ENCODE assay signal across 9 mouse cellular contexts in the genomic region with DNA sequence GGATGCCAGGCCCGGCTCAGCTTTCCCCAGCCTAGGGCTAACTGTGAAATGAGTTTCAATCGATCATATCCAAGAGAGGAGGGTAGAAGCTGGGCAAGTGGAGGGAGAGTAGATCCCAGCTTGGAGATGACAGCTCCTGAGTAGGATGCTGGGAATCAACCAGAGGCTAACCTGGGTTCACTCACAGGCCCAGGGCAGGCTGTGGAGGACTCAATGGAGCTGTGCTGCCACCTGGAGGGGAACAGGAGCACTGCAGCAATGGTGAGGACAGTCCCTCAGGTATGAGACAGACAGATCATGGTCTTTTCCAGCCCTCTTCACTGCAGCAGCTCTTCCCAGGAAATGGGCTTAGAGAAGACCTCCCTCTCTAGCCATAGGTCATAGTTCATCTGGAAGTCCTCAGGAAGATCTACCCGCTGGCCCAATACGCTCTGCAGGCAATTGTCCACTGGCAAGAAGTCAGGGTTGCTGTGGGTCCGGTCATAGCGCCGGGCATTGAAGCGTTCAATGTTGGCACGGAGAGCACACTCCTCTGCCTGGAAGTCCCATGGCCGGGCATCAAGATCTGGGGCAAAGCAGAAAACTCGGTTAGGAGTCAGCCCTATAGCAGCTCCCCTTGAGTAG. TPM values are rescaled to one million over a fixed set of nuclear protein-coding genes. Genes with fewer than 3 reads are reported as not detected.
DNase-seq lines count a peak whose midpoint lies in the region; ATAC-seq and TF ChIP-seq lines count a peak whose summit lies in the region.
"Had no signal": no experiment of that assay in that cellular context is flagged by ENCODE, and none has a peak within 500 bp of the region (broad histone marks: within the 10 kb centered on the region; RNA-seq: fewer than 3 reads in every experiment).

No protein-coding gene starts in this region.

- H3K27me3 ChIP-seq in intestine, embryonic 14.5 days (replicated peaks; ENCODE audit: control insufficient read depth, insufficient read depth, low read length), result no peaks in the 10 kb centered on the region
- no peaks in the 10 kb centered on the region for H3K27me3 ChIP-seq in intestine, embryonic 16.5 days (replicated peaks; ENCODE audit: control insufficient read depth, insufficient read depth, low read length)
- no peaks in the 10 kb centered on the region for H3K27me3 ChIP-seq in cerebellum, adult 2 months (ENCODE audit: control insufficient read depth, insufficient read depth, low read length)
- no peaks in the 10 kb centered on the region for H3K27me3 ChIP-seq in small intestine, adult 2 months (ENCODE audit: control insufficient read depth, insufficient read depth, low read length)
- H3K27me3 ChIP-seq: limb, embryonic 15.5 days had no signal

- H3K4me1 ChIP-seq in intestine, embryonic 14.5 days (replicated peaks; ENCODE audit: control insufficient read depth, insufficient read depth, low read length), result no peaks in the 10 kb centered on the region
- H3K4me1 ChIP-seq in intestine, embryonic 16.5 days (ENCODE audit: control insufficient read depth, insufficient read depth, low read length), result no peaks in the 10 kb centered on the region
- H3K4me1 ChIP-seq in cerebellum, adult 2 months (ENCODE audit: control insufficient read depth, insufficient read depth, low read length), result no peaks in the 10 kb centered on the region
- H3K4me1 ChIP-seq in small intestine, adult 2 months (ENCODE audit: control insufficient read depth, insufficient read depth, insufficient read length, low read length), result peaks cover 10% of the 10 kb centered on the region; the same call in 1 of the 2 replicates
- H3K4me1 ChIP-seq: limb, embryonic 15.5 days had no signal

- H3K4me3 ChIP-seq in intestine, embryonic 14.5 days (ENCODE audit: low read depth, low read length), result no peak overlapping the region
- H3K4me3 ChIP-seq in intestine, embryonic 16.5 days (ENCODE audit: low read length), result no peak overlapping the region
- H3K4me3 ChIP-seq in cerebellum, adult 2 months (replicated peaks; ENCODE audit: insufficient read depth, low read depth, low read length), result no peak overlapping the region
- no peak overlapping the region for H3K4me3 ChIP-seq in left cerebral cortex, adult 2 months
- H3K4me3 ChIP-seq in small intestine, adult 2 months (ENCODE audit: low read depth, low read length), result no peak overlapping the region
- H3K4me3 ChIP-seq: limb, embryonic 15.5 days had no signal

- peak; percentile 84 for DNase-seq in intestine, embryonic 14.5 days (ENCODE audit: low spot score)
- DNase-seq in cerebellum, adult 2 months, result peak; percentile 63 to 77
- DNase-seq in forelimb bud, embryonic 11.5 days (ENCODE audit: low read depth, low spot score), result peak; percentile 64
- peak; percentile 74 for DNase-seq in induced T-regulatory cell, adult 2 months (ENCODE audit: low read depth)
- DNase-seq in left cerebral cortex, adult 2 months (ENCODE audit: extremely low spot score in 1 of 2, low spot score in 2 of 2), result peak; percentile 49 to 71
- peak; percentile 71 for DNase-seq in mesoderm, embryonic 11.5 days (ENCODE audit: low read depth, low spot score)

- H3K36me3 ChIP-seq in intestine, embryonic 14.5 days (ENCODE audit: control insufficient read depth, insufficient read depth, low read length), result peaks cover 70% of the 10 kb centered on the region
- peaks cover 26% of the 10 kb centered on the region for H3K36me3 ChIP-seq in intestine, embryonic 16.5 days (ENCODE audit: control insufficient read depth, insufficient read depth, low read length)
- peaks cover 58% of the 10 kb centered on the region for H3K36me3 ChIP-seq in small intestine, adult 2 months (ENCODE audit: control insufficient read depth, insufficient read depth, low read length)

- no peak for TF ChIP-seq POLR2A in cerebellum, adult 2 months (IDR thresholded peaks at IDR 0.05; ENCODE audit: borderline replicate concordance, insufficient read depth, low read length)
- no peak for TF ChIP-seq POLR2A in small intestine, adult 2 months (IDR thresholded peaks at IDR 0.05; ENCODE audit: low read depth, low read length)

- no peak overlapping the region for H3K27ac ChIP-seq in intestine, embryonic 14.5 days (ENCODE audit: low read depth)
- no peak overlapping the region for H3K27ac ChIP-seq in intestine, embryonic 16.5 days (ENCODE audit: low read length)
- no peak overlapping the region for H3K27ac ChIP-seq in cerebellum, adult 2 months (ENCODE audit: insufficient read depth, low read length)
- H3K27ac ChIP-seq in left cerebral cortex, adult 2 months, result no peak overlapping the region
- no peak overlapping the region for H3K27ac ChIP-seq in small intestine, adult 2 months (ENCODE audit: insufficient read depth, low read depth, low read length)
- H3K27ac ChIP-seq: limb, embryonic 15.5 days had no signal

- H3K4me2 ChIP-seq in intestine, embryonic 14.5 days (ENCODE audit: low read length), result no peak overlapping the region
- no peak overlapping the region for H3K4me2 ChIP-seq in intestine, embryonic 16.5 days (ENCODE audit: low read depth, low read length)
- H3K4me2 ChIP-seq: limb, embryonic 15.5 days had no signal

- H3K9me3 ChIP-seq in intestine, embryonic 14.5 days (ENCODE audit: control insufficient read depth, low read length), result no peaks in the 10 kb centered on the region
- no peaks in the 10 kb centered on the region for H3K9me3 ChIP-seq in intestine, embryonic 16.5 days (ENCODE audit: control insufficient read depth, low read length)
- H3K9me3 ChIP-seq: limb, embryonic 15.5 days had no signal

- TF ChIP-seq CTCF in cerebellum, adult 2 months (IDR thresholded peaks at IDR 0.05; ENCODE audit: borderline replicate concordance, insufficient read depth, low read depth, low read length), result peak; percentile 97
- TF ChIP-seq CTCF in left cerebral cortex, adult 2 months (IDR thresholded peaks at IDR 0.05), result peak; percentile 92
- TF ChIP-seq CTCF in small intestine, adult 2 months (IDR thresholded peaks at IDR 0.05; ENCODE audit: extremely low read depth, insufficient read length, insufficient replicate concordance, low read depth, low read length), result peak; percentile 86

- intact Hi-C loops in left cerebral cortex, adult 2 months (cut with DNase I), result loop anchor here (5.0 to 10.0 kb wide), 2 partner anchors 128 to 256 kb away; no protein-coding TSS in a partner anchor

- ATAC-seq in intestine, embryonic 14.5 days (replicated peaks; ENCODE audit: low FRiP score, low TSS enrichment, low read depth), result 0 out of 2 replicates have a peak, but pooled peaks have one; percentile 59
- no peak for ATAC-seq in intestine, embryonic 16.5 days

- WGBS in intestine, embryonic 14.5 days, result 92% methylated on average over 11 of the region's 11 CpGs
- 90% methylated on average over 11 of the region's 11 CpGs for WGBS in intestine, embryonic 16.5 days
- 17% methylated on average over 11 of the region's 11 CpGs for WGBS in cerebellum, adult 2 months
- 89% methylated on average over 11 of the region's 11 CpGs for WGBS in small intestine, adult 2 months

- no peak overlapping the region for H3K9ac ChIP-seq in intestine, embryonic 14.5 days (ENCODE audit: low read length)
- H3K9ac ChIP-seq in intestine, embryonic 16.5 days (ENCODE audit: low read depth, low read length), result no peak overlapping the region
- H3K9ac ChIP-seq: limb, embryonic 15.5 days had no signal

RNA-seq across cellular contexts. Expression of gene Gm10961, which starts 18.1 kb away (rescaled TPM):
- not detected in 2 replicates for polyA plus RNA-seq in intestine, embryonic 14.5 days (2014; fragmentation: Nextera tagmentation; extraction: Ambion mirVana)
- not detected in 2 replicates for polyA plus RNA-seq in intestine, embryonic 16.5 days (2015; fragmentation: Nextera tagmentation; extraction: Ambion mirVana)
- polyA plus RNA-seq in cerebellum, adult 2 months (2012; rRNA removed), result not detected in 2 replicates
- not detected for total RNA-seq in left cerebral cortex, adult 2 months (2021)
- not detected in 2 replicates for polyA plus RNA-seq in small intestine, adult 2 months (2012; rRNA removed)
- polyA plus RNA-seq: limb, embryonic 15.5 days had no signal

RNA-seq across cellular contexts. Expression of gene Alx3, which starts 18.2 kb away (rescaled TPM):
- not detected in 2 replicates for polyA plus RNA-seq in intestine, embryonic 14.5 days (2014; fragmentation: Nextera tagmentation; extraction: Ambion mirVana)
- not detected in 2 replicates for polyA plus RNA-seq in intestine, embryonic 16.5 days (2015; fragmentation: Nextera tagmentation; extraction: Ambion mirVana)
- 0.08 and 0.30 TPM in 2 replicates for polyA plus RNA-seq in cerebellum, adult 2 months (2012; rRNA removed)
- under 1 TPM; 0.40 to 0.86 TPM for total RNA-seq in left cerebral cortex, adult 2 months (2021)
- polyA plus RNA-seq in small intestine, adult 2 months (2012; rRNA removed), result not detected in 2 replicates

RNA-seq across cellular contexts. Expression of gene Strip1, which starts 18.5 kb away (rescaled TPM):
- 49.4 and 49.7 TPM in 2 replicates for polyA plus RNA-seq in intestine, embryonic 14.5 days (2014; fragmentation: Nextera tagmentation; extraction: Ambion mirVana)
- 29.3 and 31.7 TPM in 2 replicates for polyA plus RNA-seq in intestine, embryonic 16.5 days (2015; fragmentation: Nextera tagmentation; extraction: Ambion mirVana)
- polyA plus RNA-seq in cerebellum, adult 2 months (2012; rRNA removed), result 93.6 and 97.3 TPM in 2 replicates
- total RNA-seq in left cerebral cortex, adult 2 months (2021), result 10 to 100 TPM; 65.9 to 69.0 TPM
- 26.0 and 46.9 TPM in 2 replicates for polyA plus RNA-seq in small intestine, adult 2 months (2012; rRNA removed)

RNA-seq across cellular contexts. Expression of gene Ubl4b, which starts 58.1 kb away (rescaled TPM):
- not detected in 2 replicates for polyA plus RNA-seq in intestine, embryonic 14.5 days (2014; fragmentation: Nextera tagmentation; extraction: Ambion mirVana)
- not detected in 2 replicates for polyA plus RNA-seq in intestine, embryonic 16.5 days (2015; fragmentation: Nextera tagmentation; extraction: Ambion mirVana)
- not detected in 2 replicates for polyA plus RNA-seq in cerebellum, adult 2 months (2012; rRNA removed)
- under 1 TPM in 1 of 2 experiments, not detected in 1; 0.33 TPM for total RNA-seq in left cerebral cortex, adult 2 months (2021)
- not detected in 2 replicates for polyA plus RNA-seq in small intestine, adult 2 months (2012; rRNA removed)
- polyA plus RNA-seq: limb, embryonic 15.5 days had no signal
